Mouse (Mus musculus): ENCODE measurements around the gene Tshr. TPM values are rescaled to one million over a fixed set of nuclear protein-coding genes. Genes with fewer than 3 reads are reported as not detected.
"Not testable (repeated sequence)": the region's sequence is repeated elsewhere in the genome, so short reads cannot be mapped to it uniquely, and the experiment has no call there.

Gene Tshr
- total RNA-seq, 2 experiments from 2014 or later: 0.36 to 2.1 TPM

- no peak for DNase-seq
These were observed 111.8 kb downstream of the Tshr start for GRCm38 (mm10) chr12:91496226-91496558.

- no peak for DNase-seq
These were observed 116.1 kb downstream of the Tshr start for GRCm38 (mm10) chr12:91500475-91500874.

GRCm38 (mm10) chr12:91511766-91512165 is 127.4 kb downstream of the Tshr start:
- no peak for DNase-seq

GRCm38 (mm10) chr12:91513980-91514379 is 129.6 kb downstream of the Tshr start:
- DNase-seq: no peak

GRCm38 (mm10) chr12:91517808-91518207 is 133.4 kb downstream of the Tshr start:
- DNase-seq: no peak

- no peak for DNase-seq
These were observed 139.3 kb downstream of the Tshr start for GRCm38 (mm10) chr12:91523626-91524025.

- no peak for DNase-seq
These were observed 150.2 kb downstream of the Tshr start for GRCm38 (mm10) chr12:91534514-91534913.

- DNase-seq: no peak
These were observed 155.8 kb downstream of the Tshr start for GRCm38 (mm10) chr12:91540202-91540601.

GRCm38 (mm10) chr12:91549471-91549870 is 165.1 kb downstream of the Tshr start:
- DNase-seq: no peak

GRCm38 (mm10) chr12:91551773-91552526 is 167.6 kb downstream of the Tshr start:
- DNase-seq: no peak

- DNase-seq: not testable (repeated sequence)
These were observed 173.1 kb downstream of the Tshr start for GRCm38 (mm10) chr12:91557358-91558005.

- not testable (repeated sequence) for DNase-seq
These were observed 173.8 kb downstream of the Tshr start for GRCm38 (mm10) chr12:91558152-91558551.

- no peak for DNase-seq
These were observed 182.8 kb downstream of the Tshr start for GRCm38 (mm10) chr12:91567145-91567544.

GRCm38 (mm10) chr12:91569255-91569654 is 184.9 kb downstream of the Tshr start:
- DNase-seq: no peak

GRCm38 (mm10) chr12:91571708-91572107 is 187.3 kb downstream of the Tshr start:
- no peak for DNase-seq

GRCm38 (mm10) chr12:91579665-91580064 is 195.3 kb downstream of the Tshr start:
- no peak for DNase-seq

- DNase-seq: no peak
These were observed 197.1 kb downstream of the Tshr start for GRCm38 (mm10) chr12:91581204-91582070.

- no peak for DNase-seq
These were observed 198.1 kb downstream of the Tshr start for GRCm38 (mm10) chr12:91582362-91583002.

- DNase-seq: no peak
These were observed 199.0 kb downstream of the Tshr start for GRCm38 (mm10) chr12:91583409-91583808.

GRCm38 (mm10) chr12:91585206-91585605 is 200.8 kb downstream of the Tshr start:
- no peak for DNase-seq

- not testable (repeated sequence) for DNase-seq
These were observed 201.5 kb downstream of the Tshr start for GRCm38 (mm10) chr12:91585815-91586214.

- DNase-seq: no peak
These were observed 202.7 kb downstream of the Tshr start for GRCm38 (mm10) chr12:91587077-91587476.
